Mouse (Mus musculus): Measurements from ENCODE around the gene Olfr814.
"Not testable (repeated sequence)": the region's sequence is repeated elsewhere in the genome, so short reads cannot be mapped to it uniquely, and the experiment has no call there.

The Olfr814 gene

GRCm38 (mm10) chr10:129879751-129880150 lies at the start of gene Olfr814:
Olfr814 (minus strand) TSS chr10:129879851.
- not testable (repeated sequence) for DNase-seq (ENCODE audit: low spot score in 2 of 2)

- DNase-seq (ENCODE audit: low spot score in 2 of 2) = no peak
These were observed 35.8 kb upstream of the Olfr814 start, which contains the start of gene Olfr816 for GRCm38 (mm10) chr10:129915497-129915896. Olfr816 (minus strand) TSS chr10:129915597.

- DNase-seq (ENCODE audit: low spot score in 2 of 2) = not testable (repeated sequence)
These were observed 26.1 kb upstream of the Olfr814 start, which contains the start of gene Olfr815 for GRCm38 (mm10) chr10:129905767-129906166. Olfr815 (minus strand) TSS chr10:129905867.

- DNase-seq (ENCODE audit: low spot score in 2 of 2) = no peak
These were observed 6.3 kb upstream of the Olfr814 start for GRCm38 (mm10) chr10:129885934-129886333.

DNA sequence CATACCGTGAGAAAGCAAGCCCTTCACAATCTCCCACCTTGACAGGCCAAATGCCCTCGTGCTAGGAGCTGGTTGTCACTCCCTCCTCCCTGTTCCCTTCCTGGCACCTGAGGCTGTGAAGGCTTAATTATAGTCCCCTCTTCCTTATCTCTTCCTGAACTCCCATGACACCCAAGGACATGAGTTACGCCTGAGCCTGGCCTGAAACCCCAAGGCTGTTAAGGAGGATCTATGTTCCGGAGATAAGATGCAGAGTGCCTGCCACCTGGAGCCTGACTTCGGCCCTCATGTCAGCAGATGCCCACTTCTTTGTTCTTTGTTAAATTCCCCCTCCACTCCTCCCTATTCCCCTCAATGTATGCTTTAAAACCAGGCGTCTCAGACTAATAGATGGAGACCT lies 5.8 kb upstream of the Olfr814 start:
- DNase-seq (ENCODE audit: low spot score in 2 of 2) = not testable (repeated sequence)

- DNase-seq (ENCODE audit: low spot score in 2 of 2) = no peak
These were observed 24.6 kb downstream of the Olfr814 start, which contains the start of gene Olfr813 for GRCm38 (mm10) chr10:129855067-129855466. Olfr813 (plus strand) TSS chr10:129855367.

DNA sequence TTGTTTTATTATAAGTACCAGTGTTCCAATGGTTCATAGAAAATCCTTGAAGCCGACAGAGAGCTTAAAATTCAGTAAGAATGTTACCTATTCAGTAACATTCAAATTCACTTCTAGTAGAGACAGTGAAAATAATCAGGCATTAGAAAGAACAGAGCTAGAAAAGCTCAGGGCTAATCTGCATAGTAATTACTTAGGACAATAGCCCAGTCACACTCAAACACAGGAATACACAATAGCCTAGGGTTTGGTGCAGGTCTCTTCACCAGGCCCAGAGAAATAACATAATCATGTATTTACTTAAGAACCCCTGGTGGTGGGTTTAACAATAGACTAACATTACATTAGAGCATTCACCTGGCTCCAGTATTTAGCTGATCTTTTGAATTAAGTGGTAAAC lies 32.3 kb downstream of the Olfr814 start:
- DNase-seq (ENCODE audit: low spot score in 2 of 2) = no peak

DNA sequence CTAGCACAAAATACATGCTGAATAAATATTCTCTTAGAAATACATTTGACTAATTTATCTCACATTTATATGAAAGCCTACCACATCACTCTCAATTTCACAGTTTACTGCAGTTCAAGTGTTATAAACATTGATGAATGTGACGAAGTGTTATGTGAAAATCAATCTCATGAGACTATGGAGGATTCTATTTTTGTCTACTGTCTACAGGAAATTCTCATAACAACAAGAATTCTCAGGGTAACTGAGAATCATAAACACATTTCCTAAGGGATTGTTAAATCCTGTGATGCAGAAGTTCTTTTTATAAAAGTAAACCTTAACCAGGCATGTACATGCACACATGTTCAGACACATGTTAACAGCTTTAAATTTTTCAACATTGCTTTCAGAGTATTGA lies 33.7 kb downstream of the Olfr814 start, which contains the start of gene Olfr812:
Olfr812 (minus strand) TSS at position 101 of the 400 bp plus-strand sequence.
- no peak for DNase-seq (ENCODE audit: low spot score in 2 of 2)

Measured in right cerebral cortex, postnatal 36 days (tissue).